Mouse (Mus musculus): Measurements from ENCODE around the gene Crygd.

The Crygd gene

DNA sequence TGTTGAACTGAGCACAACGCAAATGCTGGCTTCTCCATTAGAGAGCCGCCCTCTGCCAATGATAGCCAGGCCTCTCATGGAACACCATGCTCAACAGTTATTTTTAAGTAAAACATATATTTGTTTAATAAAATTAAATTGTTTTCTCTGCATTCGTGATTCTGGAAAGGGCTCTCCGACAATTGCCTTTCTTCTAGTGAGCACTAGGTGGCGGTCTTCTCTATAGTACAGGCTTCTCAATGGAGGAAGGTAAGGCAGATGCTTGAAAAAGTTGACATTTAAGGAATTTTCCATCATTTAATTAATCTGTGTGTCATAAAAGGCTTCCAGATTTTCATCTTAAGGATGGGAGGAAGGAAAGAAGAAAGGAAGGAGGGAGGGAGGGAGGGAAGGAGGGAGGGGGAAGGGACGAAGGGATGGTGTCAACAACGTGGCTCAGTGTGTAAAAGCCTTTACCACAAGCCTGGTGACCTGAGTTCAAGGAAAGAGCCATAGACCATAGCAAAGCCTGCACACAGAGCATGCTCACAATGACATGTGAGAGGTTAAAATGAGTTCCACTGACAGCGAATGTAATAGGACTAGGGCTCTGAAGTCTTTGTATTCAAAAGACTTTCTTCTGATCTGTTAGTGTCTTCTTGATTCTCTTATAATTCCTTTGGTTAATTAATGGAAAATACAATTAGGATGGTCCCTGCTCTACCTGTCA, 16.7 kb downstream of the Crygd start:
- DNase-seq (ENCODE audit: low read depth in 2 of 2, low spot score in 2 of 2): no peak

DNA sequence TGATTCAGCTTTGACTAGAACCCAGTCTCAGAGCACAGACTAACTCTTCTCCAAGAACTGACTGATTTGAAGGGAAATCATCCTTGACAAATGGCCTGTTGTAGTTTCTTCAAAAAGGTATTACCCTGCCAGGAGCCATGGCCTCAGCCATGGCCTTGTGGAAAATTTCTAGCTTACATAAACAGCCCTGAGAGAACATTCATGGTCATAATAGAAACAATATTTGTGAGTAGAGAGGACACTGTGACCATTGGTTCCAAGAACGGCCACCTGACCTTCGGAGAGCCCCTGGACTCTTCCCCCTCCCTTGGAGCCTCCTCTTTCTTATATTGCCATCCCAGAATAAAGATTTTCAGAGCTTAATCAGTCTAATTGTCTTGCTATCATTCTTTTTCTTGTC, 19.8 kb downstream of the Crygd start:
- DNase-seq (ENCODE audit: low read depth in 2 of 2, low spot score in 2 of 2): no peak

DNA sequence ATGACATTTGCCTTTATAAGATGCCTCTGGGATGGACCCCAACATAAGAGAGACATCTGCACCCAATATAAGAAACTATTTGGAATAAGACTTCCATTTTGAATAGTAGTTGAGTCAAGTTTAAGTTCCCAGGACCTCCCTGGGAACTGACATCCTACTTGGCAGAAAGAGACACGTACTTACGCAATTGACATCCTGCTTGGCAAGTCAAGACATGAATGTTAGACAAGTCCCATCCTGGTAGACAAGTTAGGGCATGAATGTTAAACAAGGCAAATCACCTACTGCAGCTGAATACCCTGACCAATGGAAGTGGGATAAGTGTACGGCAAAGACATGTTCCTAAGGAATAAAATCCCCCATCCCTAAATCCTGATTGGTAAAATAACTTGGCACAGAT, 21.4 kb downstream of the Crygd start:
- DNase-seq (ENCODE audit: low read depth in 2 of 2, low spot score in 2 of 2): no peak

DNA sequence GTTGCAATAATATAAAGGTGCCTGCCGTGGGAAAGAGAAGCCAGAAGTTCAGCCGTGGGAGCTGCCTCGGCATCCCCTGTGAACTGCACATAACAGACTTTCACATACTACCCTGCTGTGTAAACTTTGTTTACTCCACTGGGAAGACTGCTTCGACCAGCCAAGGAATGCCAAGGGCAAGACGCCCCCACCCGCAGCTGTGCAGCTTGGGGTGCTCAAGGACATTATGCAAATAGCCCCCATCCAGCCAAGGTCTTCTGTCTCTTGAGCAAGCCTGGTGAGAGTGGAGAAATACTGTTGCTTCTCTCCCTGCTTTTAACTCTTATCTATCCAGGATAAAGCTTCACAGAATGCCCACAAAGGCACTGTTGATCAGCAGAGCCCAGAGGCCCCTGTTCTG, 22.4 kb downstream of the Crygd start:
- DNase-seq (ENCODE audit: low read depth in 2 of 2, low spot score in 2 of 2): no peak

DNA sequence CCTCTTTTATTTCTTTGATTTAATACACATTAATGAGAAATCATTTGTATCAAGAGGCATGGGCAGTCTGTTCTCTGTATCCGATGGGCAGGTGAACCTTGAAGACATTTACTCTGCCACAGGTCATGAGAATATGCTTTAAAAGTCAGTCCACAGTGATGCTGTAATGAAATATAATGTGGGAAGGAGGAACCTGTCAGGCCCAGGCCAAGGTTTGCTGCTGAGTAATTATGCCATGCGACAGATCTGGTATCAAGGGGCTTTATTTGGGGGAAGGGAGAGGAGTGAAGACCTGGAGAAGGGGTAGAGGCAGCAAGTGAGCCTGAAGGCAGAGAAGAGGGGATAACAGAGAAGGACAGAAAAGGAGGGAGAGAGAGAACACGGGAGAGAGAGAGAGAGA, 23.6 kb downstream of the Crygd start:
- no peak for DNase-seq (ENCODE audit: low read depth in 2 of 2, low spot score in 2 of 2)

DNA sequence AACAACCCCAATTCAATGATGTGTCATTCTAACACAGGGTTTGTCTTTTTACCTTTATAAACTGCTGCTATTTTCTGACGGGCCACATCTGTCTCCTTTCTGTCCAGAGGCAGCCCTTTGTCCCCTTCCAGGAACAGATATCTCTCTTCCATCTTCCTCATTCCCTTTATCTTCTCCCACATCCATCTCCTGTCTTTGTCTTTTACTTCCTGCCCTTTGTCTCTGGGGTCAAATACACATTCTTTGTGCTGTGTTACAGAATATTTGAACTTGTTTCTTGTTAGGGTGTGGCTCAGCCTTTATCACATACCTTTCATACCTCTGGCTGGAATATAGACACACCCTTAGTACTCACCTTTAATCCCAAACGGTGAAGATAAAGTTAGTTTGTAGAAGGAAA, 25.7 kb downstream of the Crygd start:
- DNase-seq (ENCODE audit: low read depth in 2 of 2, low spot score in 2 of 2): no peak

DNA sequence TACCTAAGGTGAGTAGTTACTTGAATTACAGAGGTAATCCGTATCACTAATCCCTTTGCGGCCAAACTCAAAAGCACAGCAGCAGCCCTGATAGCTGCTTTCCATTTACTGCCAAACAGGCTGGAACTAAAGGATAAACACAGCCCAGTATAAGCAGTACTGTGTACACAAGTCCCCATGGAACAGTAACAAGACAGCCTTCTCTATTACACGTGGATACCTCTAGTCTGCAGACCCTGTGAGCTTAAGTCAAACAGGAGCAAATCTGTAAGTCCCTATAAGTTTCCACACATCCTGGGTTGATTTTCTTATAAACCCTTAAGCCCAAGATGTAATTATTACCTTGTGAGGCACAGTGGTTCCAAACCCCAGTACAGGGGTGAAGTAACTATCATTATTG, 27.7 kb downstream of the Crygd start:
- no peak for DNase-seq (ENCODE audit: low read depth in 2 of 2, low spot score in 2 of 2)

DNA sequence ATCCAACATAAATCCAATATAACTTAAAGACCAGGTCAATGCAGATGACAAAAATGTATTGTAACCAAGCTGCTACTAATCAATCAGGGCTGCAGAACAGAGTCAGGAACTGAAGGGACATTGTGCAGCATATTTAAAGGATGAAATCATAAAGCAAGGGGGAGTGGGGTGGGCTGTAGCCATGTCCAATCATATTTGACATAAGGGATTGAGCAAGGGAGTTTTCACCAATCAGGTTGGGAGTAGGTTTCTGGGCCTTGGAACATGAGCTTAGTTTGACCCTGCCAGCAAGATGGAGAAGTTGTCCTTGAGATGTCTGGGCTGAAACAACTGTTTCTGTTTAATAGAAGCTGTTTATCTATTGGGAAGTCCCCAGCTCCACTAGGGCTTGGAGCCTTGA, 30.6 kb downstream of the Crygd start, which contains the start of gene Akr1cl:
Gene Akr1cl, minus strand, starts transcription at position 119 of the 400 bp plus-strand sequence.
- no peak for DNase-seq (ENCODE audit: low read depth in 2 of 2, low spot score in 2 of 2)

DNA sequence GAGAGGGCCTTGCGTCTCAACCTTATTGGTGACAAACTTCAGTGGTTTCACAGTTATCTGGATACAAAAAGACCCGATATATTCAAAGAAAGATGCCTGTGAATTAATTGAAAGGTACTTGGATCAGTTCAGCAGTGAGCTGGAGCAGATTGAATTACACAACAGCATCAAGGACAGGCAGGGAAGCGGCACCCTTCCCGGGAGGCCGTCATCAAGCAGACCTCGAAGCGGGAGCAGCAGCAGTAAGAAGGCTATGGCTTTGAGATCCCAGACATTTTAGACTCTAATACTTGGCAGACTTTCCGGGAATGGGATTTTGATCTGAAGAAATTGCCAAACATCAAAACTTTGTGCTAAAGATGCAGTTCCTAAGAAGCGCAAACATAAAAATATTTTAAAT, 35.0 kb downstream of the Crygd start:
- no peak for DNase-seq (ENCODE audit: low read depth in 2 of 2, low spot score in 2 of 2)

DNA sequence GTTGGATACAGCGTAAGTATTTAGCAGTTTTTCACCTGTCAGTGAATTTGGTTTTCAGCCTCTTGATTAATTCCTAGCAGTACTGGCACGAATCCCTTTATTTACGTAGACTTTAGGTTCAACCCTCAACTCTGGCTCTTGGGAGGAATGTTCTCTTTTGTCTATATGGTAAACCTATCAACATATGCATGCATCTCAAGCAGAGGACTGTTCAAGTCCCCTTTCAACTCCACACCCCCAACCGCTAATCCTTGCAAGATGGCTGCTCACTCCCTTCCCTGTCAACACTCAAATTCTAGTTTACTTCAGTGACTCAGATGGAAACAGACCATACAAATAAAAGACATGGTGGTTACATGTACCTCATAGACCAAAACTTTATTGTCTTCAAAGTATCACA, 50.5 kb downstream of the Crygd start:
- DNase-seq (ENCODE audit: low read depth in 2 of 2, low spot score in 2 of 2): no peak
